Mouse (Mus musculus): Measurements from ENCODE around the gene Tshz2. TPM values are rescaled to one million over a fixed set of nuclear protein-coding genes. Genes with fewer than 3 reads are reported as not detected.

Tshz2 gene
- polyA plus RNA-seq, 2 experiments = 0.43 to 1.5 TPM

DNA sequence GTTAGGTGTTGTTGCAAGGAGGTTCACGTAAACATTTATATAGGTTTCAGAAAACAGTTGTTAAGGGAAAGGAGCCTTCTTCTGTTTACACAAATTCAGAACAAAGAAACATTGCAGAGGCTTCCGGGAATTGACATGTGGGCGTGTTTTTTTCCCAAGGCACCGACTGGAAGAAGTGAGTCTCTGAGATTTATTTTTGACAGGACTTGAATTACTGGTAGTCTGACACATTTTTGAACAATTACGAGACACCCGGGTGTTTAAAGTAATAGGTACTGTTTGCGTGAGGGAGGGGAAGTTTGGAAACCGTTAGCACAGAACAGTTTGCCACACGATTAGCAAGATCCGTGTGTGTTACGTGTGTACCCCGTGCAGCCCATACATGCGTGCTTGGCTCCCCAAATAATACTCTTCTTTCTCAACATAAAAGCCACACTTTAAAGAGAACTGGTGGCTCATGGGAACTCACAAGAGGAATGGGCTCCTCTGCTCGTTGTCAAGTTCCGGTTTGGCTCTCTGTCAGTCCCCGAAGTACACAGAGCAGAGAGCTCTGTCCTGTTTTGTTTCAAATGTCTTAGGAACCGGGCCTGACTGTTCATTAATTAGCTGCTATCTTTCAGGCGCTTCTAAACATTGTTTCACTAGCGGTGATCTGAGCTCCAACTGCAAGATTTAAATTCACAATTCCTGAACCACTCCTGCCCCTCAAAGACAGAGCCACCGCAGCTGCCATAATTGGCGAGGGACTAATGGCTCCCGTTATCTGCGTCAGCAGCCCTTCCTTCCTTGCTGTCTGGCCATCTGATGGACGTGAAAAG lies 91.0 kb downstream of the Tshz2 start:
- no peaks in the 10 kb centered on the region for H3K27me3 ChIP-seq (ENCODE audit: control insufficient read depth, insufficient read depth, low read length)
- DNase-seq (ENCODE audit: low read depth in 3 of 3, low spot score in 3 of 3) (no peak), ATAC-seq (ENCODE audit: insufficient read depth) (no peak)
- H3K9ac ChIP-seq (replicated peaks) = no peak overlapping the region
- H3K27ac ChIP-seq = no peak overlapping the region
- H3K36me3 ChIP-seq (replicated peaks; ENCODE audit: control insufficient read depth, insufficient read depth, low read depth) = no peaks in the 10 kb centered on the region
- no peaks in the 10 kb centered on the region for H3K9me3 ChIP-seq (ENCODE audit: control insufficient read depth, low read length)
- WGBS (ENCODE audit: insufficient replicate concordance) = 22% methylated on average over 24 of the region's 24 CpGs
- H3K4me3 ChIP-seq (ENCODE audit: insufficient read depth in 1 of 2, low read depth in 2 of 2, low read length in 2 of 2) = no peak overlapping the region
- no peak overlapping the region for H3K4me2 ChIP-seq (ENCODE audit: low read depth)
- TF ChIP-seq EP300 (IDR thresholded peaks at IDR 0.05; ENCODE audit: low read depth) (no peak), CTCF (IDR thresholded peaks at IDR 0.05; ENCODE audit: low read depth) (no peak)
- peaks cover 0 to 8% of the 10 kb centered on the region in 2 experiments; a peak in 1 of 4 replicates for H3K4me1 ChIP-seq (replicated peaks; ENCODE audit: control insufficient read depth in 2 of 2, insufficient read depth in 2 of 2, low read length in 1 of 2)

DNA sequence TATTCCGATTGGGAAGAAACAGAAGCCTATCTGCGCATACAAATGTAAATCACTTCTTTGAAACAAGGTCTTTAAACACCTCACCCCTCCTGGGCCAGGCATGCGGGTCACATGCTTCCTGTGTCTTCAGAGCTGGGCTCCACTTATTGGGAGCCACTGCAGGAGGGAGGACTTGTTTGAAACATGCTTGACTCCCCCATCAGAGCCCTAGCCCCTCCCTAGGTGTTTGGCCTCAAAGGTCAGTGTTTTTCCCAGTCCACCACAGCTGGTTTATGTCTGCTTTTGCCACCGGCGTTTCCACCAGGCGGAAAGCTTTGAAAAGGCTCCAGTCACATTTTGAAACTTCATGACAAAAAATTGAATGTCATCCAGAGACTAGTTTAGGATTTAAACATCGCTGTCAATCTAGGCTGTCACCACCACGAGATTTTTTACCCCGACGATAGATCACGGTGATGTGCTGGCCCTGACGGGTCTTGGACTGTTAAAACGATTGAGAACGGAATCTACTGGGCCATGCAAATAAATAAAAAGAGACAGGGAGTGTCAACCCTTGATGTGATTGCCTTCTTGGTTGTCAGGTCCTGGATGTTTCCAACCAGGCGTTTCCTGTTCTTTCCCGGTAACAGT lies 96.0 kb downstream of the Tshz2 start:
- Histone ChIP-seq H3K4me2 (ENCODE audit: low read depth) (no peak overlapping the region), H3K27ac (no peak overlapping the region), H3K36me3 (replicated peaks; ENCODE audit: control insufficient read depth, insufficient read depth, low read depth) (no peaks in the 10 kb centered on the region), H3K9ac (replicated peaks) (no peak overlapping the region), H3K27me3 (ENCODE audit: control insufficient read depth, insufficient read depth, low read length) (no peaks in the 10 kb centered on the region), H3K4me3 (ENCODE audit: insufficient read depth in 1 of 2, low read depth in 2 of 2, low read length in 2 of 2) (no peak overlapping the region), H3K4me1 (replicated peaks; ENCODE audit: control insufficient read depth in 2 of 2, insufficient read depth in 2 of 2, low read length in 1 of 2) (peaks cover 0 to 13% of the 10 kb centered on the region in 2 experiments; a peak in 2 of 4 replicates), H3K9me3 (ENCODE audit: control insufficient read depth, low read length) (no peaks in the 10 kb centered on the region)
- TF ChIP-seq EP300 (IDR thresholded peaks at IDR 0.05; ENCODE audit: low read depth) (no peak), CTCF (IDR thresholded peaks at IDR 0.05; ENCODE audit: low read depth) (no peak)
- WGBS (ENCODE audit: insufficient replicate concordance) = 56% methylated on average over 16 of the region's 16 CpGs
- DNase-seq (ENCODE audit: low read depth in 3 of 3, low spot score in 3 of 3) (no peak), ATAC-seq (ENCODE audit: insufficient read depth) (no peak)

DNA sequence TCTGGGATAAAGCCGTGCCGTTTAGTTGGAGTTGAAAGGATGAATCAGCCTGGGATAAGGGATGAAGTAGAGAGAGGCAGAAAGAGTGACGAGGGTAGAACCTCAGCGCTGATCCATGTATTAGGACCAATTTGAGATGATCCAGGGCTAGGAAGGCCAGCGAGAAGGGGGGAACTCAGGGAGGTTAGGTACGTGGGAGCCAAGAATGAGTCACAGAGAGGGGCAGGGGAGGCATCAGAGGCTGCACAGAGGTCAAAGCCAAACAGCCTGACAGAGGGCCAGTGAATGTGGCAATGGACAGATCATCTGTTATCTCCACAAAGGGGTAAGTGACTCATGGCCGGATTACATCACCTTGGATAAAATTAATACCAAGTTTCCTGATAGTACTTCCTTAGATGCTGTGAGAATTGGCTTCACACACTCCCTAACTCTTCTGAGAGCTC lies 97.8 kb downstream of the Tshz2 start:
- Histone ChIP-seq H3K4me1 (replicated peaks; ENCODE audit: control insufficient read depth in 2 of 2, insufficient read depth in 2 of 2, low read length in 1 of 2) (peaks cover 0 to 12% of the 10 kb centered on the region in 2 experiments; a peak in 2 of 4 replicates), H3K36me3 (replicated peaks; ENCODE audit: control insufficient read depth, insufficient read depth, low read depth) (no peaks in the 10 kb centered on the region), H3K27ac (no peak overlapping the region), H3K27me3 (ENCODE audit: control insufficient read depth, insufficient read depth, low read length) (no peaks in the 10 kb centered on the region), H3K9me3 (ENCODE audit: control insufficient read depth, low read length) (no peaks in the 10 kb centered on the region), H3K4me2 (ENCODE audit: low read depth) (no peak overlapping the region), H3K9ac (replicated peaks) (no peak overlapping the region), H3K4me3 (ENCODE audit: insufficient read depth in 1 of 2, low read depth in 2 of 2, low read length in 2 of 2) (no peak overlapping the region)
- ATAC-seq (ENCODE audit: insufficient read depth) (no peak), DNase-seq (ENCODE audit: low read depth in 3 of 3, low spot score in 3 of 3) (no peak)
- WGBS (ENCODE audit: insufficient replicate concordance) = 63% methylated on average over 7 of the region's 7 CpGs
- TF ChIP-seq CTCF (IDR thresholded peaks at IDR 0.05; ENCODE audit: low read depth) = no peak
- TF ChIP-seq EP300 (IDR thresholded peaks at IDR 0.05; ENCODE audit: low read depth) = no peak

DNA sequence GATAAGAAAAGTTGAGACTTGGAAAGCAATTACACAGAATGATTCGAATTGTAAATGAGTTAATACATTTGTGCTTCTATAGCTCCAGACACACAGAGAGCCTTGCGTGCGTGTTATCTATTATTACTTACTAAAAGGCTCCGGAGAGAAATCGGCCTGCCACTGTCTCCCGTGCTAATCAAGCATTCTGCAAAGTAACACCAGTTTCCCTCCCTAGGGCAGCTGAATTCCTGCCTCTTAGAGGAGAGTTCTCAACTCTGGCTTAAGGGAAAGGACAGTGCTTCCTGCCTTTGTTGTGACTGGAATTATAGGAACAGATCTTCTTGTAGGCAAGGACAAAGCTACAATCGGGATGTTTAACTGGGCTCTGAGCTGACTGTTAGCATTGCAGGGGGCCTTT lies 101.2 kb downstream of the Tshz2 start:
- no peak overlapping the region for H3K4me2 ChIP-seq (ENCODE audit: low read depth)
- 44% methylated on average over 7 of the region's 7 CpGs for WGBS (ENCODE audit: insufficient replicate concordance)
- H3K27me3 ChIP-seq (ENCODE audit: control insufficient read depth, insufficient read depth, low read length) = no peaks in the 10 kb centered on the region
- TF ChIP-seq CTCF (IDR thresholded peaks at IDR 0.05; ENCODE audit: low read depth) (no peak), EP300 (IDR thresholded peaks at IDR 0.05; ENCODE audit: low read depth) (no peak)
- ATAC-seq (ENCODE audit: insufficient read depth) (no peak), DNase-seq (ENCODE audit: low read depth in 3 of 3, low spot score in 3 of 3) (no peak)
- H3K9me3 ChIP-seq (ENCODE audit: control insufficient read depth, low read length) = no peaks in the 10 kb centered on the region
- no peak overlapping the region for H3K4me3 ChIP-seq (ENCODE audit: insufficient read depth in 1 of 2, low read depth in 2 of 2, low read length in 2 of 2)
- no peak overlapping the region for H3K9ac ChIP-seq (replicated peaks)
- H3K27ac ChIP-seq = no peak overlapping the region
- H3K4me1 ChIP-seq (replicated peaks; ENCODE audit: control insufficient read depth in 2 of 2, insufficient read depth in 2 of 2, low read length in 1 of 2) = peaks cover 0 to 11% of the 10 kb centered on the region in 2 experiments; a peak in 2 of 4 replicates
- H3K36me3 ChIP-seq (replicated peaks; ENCODE audit: control insufficient read depth, insufficient read depth, low read depth) = no peaks in the 10 kb centered on the region

Data from liver, embryonic 14.5 days (tissue).